Mouse (Mus musculus): ENCODE data around the gene Ssb. TPM values are rescaled to one million over a fixed set of nuclear protein-coding genes. Genes with fewer than 3 reads are reported as not detected.
A peak's percentile ranks its signal among the peaks of the same experiment; 100 is the strongest.
"Not testable (repeated sequence)": the region's sequence is repeated elsewhere in the genome, so short reads cannot be mapped to it uniquely, and the experiment has no call there.

Gene Ssb
- total RNA-seq, 2 experiments from 2014 or later = 59.8 to 60.6 TPM

- DNase-seq (ENCODE audit: low spot score) = peak; percentile 20
These were observed 350 bp upstream of the Ssb start for GRCm38 (mm10) chr2:69860972-69861452.

GRCm38 (mm10) chr2:69862117-69862657 lies 825 bp downstream of the Ssb start:
- DNase-seq (ENCODE audit: low spot score) = no peak

GRCm38 (mm10) chr2:69883990-69884391 lies 22.6 kb downstream of the Ssb start:
- no peak for DNase-seq (ENCODE audit: low spot score)

GRCm38 (mm10) chr2:69884581-69884980 lies 23.2 kb downstream of the Ssb start:
- DNase-seq (ENCODE audit: low spot score) = no peak

GRCm38 (mm10) chr2:69885050-69885449 lies 23.7 kb downstream of the Ssb start:
- no peak for DNase-seq (ENCODE audit: low spot score)

GRCm38 (mm10) chr2:69885451-69886305 lies 24.3 kb downstream of the Ssb start, which contains the start of gene Mettl5:
Mettl5 (minus strand) TSS chr2:69885615.
- peak; percentile 87 for DNase-seq (ENCODE audit: low spot score)

GRCm38 (mm10) chr2:69888957-69889356 lies 27.6 kb downstream of the Ssb start:
- no peak for DNase-seq (ENCODE audit: low spot score)

- no peak for DNase-seq (ENCODE audit: low spot score)
These were observed 29.5 kb downstream of the Ssb start for GRCm38 (mm10) chr2:69890843-69891242.

- no peak for DNase-seq (ENCODE audit: low spot score)
These were observed 31.8 kb downstream of the Ssb start for GRCm38 (mm10) chr2:69893145-69893544.

- DNase-seq (ENCODE audit: low spot score) = no peak
These were observed 32.5 kb downstream of the Ssb start for GRCm38 (mm10) chr2:69893891-69894290.

- DNase-seq (ENCODE audit: low spot score) = no peak
These were observed 34.3 kb downstream of the Ssb start for GRCm38 (mm10) chr2:69895502-69896223.

- no peak for DNase-seq (ENCODE audit: low spot score)
These were observed 34.8 kb downstream of the Ssb start for GRCm38 (mm10) chr2:69896224-69896581.

GRCm38 (mm10) chr2:69897039-69897617 lies 35.8 kb downstream of the Ssb start, which contains the start of gene Ubr3:
Ubr3 (plus strand) TSS chr2:69897246.
- peak; percentile 97 for DNase-seq (ENCODE audit: low spot score)

GRCm38 (mm10) chr2:69897618-69898575 lies 36.5 kb downstream of the Ssb start:
- peak; percentile 67 for DNase-seq (ENCODE audit: low spot score)

GRCm38 (mm10) chr2:69903541-69903940 lies 42.2 kb downstream of the Ssb start:
- no peak for DNase-seq (ENCODE audit: low spot score)

GRCm38 (mm10) chr2:69907394-69907793 lies 46.0 kb downstream of the Ssb start:
- DNase-seq (ENCODE audit: low spot score) = not testable (repeated sequence)

- no peak for DNase-seq (ENCODE audit: low spot score)
These were observed 51.4 kb downstream of the Ssb start for GRCm38 (mm10) chr2:69912801-69913200.

- DNase-seq (ENCODE audit: low spot score) = no peak
These were observed 55.9 kb downstream of the Ssb start for GRCm38 (mm10) chr2:69917301-69917700.

Measured in gastrocnemius, adult 18-20 months (tissue).